Mouse (Mus musculus) adrenal gland, postnatal 36 days (tissue): ENCODE results near the gene Nfkb1. TPM values are rescaled to one million over a fixed set of nuclear protein-coding genes. Genes with fewer than 3 reads are reported as not detected.

Experiments used
- DNase-seq, 2 experiments: peaks; one replicate each; pipeline ENCODE4 v3.0.0; 2021; ENCODE audit warnings: mixed read lengths in 1 of 2
- long read RNA-seq, 2 experiments: library from polyadenylated mRNA; stranded (forward); transcript quantifications; one replicate each; pipeline ENCODE4 v2.0.0; 2021; ENCODE audit warnings: borderline sequencing depth in 2 of 2
- total RNA-seq, 2 experiments: library from RNA; stranded (reverse); gene quantifications; 2 replicates each; pipeline ENCODE4 v1.2.3; 2021

The Nfkb1 gene
- total RNA-seq, result 10 to 100 TPM; 55.8 to 58.1 TPM
- long read RNA-seq, experiment 1, full-length matches to known transcripts, result 22 of 35 reads
- long read RNA-seq, experiment 1, partial matches to known transcripts, result 10 of 35 reads
- long read RNA-seq, experiment 1, other reads (novel, unspliced or antisense), result 3 of 35 reads
- long read RNA-seq, experiment 2, full-length matches to known transcripts, result 3 of 6 reads
- long read RNA-seq, experiment 2, partial matches to known transcripts, result 3 of 6 reads
- long read RNA-seq, experiment 2, other reads (novel, unspliced or antisense), result 0 of 6 reads

DNA sequence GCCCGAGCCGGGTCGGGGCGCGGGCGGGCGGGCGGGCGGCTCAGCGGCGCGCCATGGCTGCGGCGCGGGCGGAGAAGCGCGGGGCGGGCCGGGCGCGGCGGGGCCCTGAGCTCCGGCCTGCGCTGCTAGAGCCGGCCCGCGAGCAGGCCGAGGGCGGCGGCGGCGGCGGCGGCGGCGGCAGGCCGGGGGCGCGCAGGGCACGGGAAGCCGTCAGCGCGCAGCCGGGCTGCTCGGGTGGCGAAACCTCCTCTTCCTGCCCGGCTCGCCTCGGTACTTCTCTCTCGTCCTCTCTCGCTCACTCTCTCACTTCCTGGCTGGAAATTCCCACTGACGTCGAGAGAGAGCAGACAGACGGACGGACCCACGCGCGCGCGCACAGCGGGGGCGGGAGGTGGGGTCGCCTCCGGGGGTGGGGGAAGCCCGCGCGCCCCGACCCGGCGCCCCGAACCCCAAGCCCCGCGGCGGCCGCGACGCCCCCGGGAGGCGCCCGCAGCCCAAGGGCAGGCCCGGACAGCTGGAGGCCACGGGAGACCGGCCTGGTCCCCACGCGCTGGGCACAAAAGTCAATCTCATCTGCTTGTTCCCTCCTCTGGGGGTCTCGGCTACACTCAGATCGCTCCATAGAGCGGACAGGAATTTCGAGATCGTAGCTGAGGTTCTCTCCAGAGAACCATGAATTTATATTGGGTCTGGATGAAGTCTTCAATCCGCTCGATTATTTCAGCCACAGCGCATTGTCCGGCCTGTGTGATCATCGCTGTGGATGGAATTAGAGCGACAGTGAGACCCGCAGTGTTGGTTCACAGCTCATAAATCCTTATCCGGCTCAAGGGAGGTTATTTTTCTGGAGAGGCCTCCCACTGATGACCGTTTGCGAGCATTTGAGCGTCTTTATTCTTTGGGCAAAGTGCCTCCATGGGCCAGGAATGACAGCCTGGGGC, at the start of gene Nfkb1:
Gene Nfkb1, minus strand, starts transcription at position 357 of the 941 bp plus-strand sequence.
- DNase-seq, result peak; percentile 59 to 80

DNA sequence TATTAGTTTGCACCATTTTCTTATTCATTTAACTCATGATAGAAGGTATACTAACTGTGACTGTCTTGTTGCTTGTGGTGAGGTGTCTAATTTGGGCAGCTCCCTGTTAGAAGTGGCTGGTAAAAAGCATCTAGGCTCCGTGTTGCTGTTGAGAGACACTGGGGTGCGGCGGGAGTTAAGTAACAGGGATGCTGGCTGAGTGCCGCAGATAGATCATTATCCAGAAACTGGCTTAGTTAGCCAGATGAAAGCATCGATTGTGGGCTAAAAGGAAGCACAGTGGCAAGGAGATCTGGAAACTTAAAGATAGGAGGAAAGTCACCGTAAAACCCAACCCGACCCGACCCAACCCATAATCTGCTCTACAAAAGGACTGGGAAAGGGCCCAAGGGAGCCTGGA, 49.4 kb upstream of the Nfkb1 start:
- DNase-seq, result no peak

DNA sequence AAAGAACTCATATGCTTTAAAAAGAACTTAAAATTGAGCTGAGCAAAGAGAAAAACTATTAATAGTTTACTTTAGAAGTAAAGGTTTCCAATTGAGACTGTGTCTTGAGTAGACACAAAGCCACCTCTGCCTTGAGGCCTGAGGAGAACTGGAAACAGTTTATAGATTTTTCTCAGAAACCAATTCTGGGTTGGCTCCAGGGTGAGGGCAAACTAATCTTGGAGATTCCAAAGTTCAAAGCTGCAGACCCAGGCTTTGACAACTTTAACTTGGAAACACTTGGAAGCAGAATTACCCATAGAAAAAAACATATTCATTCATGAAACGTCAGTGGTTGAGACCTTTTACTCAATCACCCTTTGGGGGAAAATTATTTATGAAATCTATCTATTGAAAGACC, 43.4 kb upstream of the Nfkb1 start:
- DNase-seq, result no peak

DNA sequence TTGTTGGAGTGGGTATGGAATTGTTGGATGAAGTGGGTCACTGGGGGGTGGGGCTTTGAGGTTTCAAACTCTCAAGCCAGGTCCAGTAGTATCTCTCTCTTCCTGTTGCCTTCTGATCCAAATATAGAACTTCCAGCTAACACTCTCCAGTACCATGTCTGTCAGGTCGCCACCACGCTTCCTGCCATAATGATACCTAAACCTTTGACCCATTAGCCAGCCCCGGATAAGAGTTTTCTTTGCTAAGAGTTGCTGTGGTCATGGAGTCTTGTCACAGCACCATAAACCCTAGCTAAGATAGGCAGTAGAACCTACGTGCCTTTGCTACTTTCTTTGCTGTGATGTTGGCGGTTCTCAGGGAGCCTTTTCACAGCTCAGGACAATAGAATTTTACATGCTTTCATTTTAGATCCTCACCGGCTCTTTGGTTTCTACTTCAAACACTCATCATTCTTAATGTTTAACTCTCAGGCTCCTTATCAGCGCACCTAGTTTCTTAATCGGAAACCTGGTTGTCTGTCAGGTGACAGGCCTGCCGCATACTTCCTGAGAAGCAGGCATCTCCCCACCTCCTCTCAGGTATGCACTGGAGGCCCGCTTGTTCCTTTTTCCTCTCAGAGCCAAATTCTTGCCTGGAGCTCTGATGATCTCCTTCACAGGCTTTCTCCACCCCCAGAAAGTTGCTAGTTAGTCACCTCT, 41.5 kb upstream of the Nfkb1 start:
- no peak for DNase-seq

DNA sequence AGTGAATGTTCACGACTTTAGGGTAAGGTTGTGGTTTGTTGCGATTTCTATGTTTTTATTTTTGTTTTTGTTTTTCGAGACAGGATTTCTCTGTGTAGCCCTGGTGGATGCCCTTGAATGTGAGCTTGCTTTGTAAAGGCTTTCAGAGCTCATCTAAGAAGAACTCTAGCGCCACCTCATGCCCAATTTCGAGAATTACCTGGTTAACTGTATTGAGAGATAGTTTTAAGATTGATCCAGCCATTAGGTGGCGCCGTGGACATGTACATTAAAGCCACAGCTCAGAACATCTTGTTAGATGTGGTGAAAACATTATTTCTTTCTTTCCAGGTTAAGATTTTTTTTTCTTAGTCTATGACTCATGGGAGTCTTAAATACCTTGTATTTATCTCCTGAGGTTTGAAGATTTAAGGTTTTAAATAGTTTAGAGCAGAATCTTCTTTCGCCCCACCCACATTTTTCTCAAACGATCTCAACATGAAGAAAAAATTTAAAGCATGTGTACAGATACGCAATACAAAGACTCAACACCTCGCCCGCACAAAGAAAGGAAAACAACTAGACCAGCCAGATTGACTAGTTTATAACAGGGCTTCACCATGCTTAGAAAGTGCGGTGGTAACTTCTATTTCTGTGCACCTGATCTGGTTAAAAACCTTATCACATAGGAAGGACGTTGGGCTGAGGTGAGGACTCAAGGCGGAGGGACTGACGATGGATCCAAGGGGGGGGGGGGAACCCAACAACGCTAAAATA, 40.1 kb upstream of the Nfkb1 start:
- peak; percentile 85 to 90 for DNase-seq

DNA sequence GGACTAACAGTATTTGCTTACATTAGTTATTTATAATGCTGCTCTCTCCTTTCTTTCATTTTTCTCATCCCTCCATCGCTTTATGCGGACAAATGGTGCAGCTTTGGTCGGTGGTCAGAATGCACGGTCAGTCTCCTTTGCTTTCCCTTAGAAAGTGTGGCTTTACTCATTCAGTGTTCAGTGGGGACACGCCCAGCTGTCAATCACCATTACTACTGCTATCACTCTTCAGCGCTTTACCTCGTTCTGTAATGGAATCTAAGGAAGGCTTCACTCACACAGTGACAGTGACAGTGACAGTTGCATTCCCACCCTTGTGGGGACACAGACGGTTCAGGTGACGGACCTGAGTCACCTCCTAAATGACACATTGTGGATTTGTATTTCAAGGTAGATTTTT, 39.4 kb upstream of the Nfkb1 start:
- DNase-seq, result no peak

DNA sequence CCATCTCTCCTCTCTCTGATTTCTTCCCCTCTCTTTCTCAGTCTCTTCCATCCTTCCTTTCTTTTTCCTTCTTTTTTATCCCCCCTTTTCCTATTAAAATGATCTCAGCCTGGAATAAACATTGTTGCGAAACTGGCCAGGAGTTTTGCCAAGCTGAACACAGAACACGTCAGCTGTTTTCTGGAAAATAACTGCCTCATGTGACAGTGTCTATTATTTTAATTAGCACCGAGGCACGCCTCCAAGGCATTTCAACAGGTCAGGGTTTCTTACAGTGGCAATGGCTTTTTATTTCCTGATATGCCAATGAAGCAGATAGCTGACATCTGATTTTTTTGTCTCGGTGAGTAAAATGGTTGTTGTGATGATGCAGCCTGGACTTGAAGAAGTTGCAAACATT, 38.2 kb upstream of the Nfkb1 start:
- peak; percentile 30 to 60 for DNase-seq

DNA sequence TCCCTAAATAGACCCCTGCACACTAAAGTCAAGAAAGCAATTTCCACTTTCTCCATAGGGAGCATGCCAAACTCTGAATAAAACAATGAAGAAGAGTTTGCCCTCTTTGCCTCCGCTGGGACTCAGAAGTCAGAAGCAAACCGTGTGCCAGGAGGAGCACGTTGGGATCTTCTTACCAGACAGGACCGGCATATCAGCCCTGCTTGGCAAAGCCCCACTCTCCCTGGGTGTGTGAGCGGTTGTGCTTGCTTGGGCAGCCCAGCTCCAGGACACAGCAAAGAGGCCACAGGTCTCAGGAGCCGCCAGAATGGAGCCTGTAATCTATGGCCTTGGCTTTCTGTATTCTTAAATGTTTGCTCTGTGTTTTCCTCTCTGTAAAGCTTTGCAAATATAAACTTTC, 37.6 kb upstream of the Nfkb1 start:
- no peak for DNase-seq

DNA sequence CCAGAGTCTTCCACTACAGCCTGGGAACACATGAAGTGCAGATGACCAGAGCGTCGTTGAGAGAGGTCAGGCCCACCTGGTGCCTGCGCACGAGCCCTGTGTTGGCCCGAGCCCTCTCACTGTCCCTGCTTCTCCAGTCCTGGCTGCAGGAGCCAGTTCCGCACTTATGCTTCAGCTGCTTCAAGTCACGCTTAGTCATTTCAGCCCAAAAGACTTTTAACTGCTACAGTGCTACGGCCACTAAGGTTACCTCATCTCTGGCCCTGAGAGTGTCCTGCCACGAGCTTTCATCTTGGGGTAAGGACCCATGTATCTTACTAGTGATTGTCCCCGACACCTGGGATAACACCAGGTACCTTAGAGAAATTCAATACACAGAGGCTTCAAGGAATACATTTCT, 36.0 kb upstream of the Nfkb1 start:
- no peak for DNase-seq

DNA sequence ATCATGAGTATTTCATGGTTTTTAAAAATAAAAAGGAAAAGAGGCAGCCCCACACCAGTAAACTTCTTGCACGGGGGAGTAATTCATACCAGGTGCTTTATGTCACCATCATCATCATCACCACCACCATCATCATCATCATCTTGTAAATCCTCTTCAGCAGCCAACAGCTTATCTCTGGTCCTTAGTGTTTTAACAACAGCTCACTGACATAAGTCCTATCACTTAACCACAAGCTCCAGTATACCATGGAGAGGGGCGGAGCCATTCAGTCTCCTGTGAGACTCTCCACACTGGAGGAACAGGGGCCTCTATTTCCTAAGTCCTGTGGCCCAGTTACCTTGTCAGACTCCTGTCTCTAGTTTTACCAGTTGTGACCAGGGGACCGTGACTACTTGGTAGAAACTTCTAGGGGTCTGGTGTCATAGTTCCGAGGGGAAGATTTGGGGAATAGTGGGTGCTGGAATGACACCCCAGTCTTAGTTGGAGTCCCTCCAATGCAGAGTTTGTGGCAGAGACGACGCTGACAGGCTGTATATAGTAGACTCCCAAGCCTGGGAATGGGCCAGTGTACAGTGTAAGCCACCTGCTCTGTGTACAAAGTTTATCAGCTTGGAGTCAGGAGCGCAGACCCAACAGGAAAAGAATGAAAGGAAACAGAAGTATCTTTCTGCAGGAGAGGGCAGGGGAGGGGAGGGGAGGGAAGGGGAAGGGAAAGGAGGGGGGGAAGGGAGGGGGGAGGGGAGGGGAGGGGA, 35.4 kb upstream of the Nfkb1 start:
- DNase-seq, result no peak

DNA sequence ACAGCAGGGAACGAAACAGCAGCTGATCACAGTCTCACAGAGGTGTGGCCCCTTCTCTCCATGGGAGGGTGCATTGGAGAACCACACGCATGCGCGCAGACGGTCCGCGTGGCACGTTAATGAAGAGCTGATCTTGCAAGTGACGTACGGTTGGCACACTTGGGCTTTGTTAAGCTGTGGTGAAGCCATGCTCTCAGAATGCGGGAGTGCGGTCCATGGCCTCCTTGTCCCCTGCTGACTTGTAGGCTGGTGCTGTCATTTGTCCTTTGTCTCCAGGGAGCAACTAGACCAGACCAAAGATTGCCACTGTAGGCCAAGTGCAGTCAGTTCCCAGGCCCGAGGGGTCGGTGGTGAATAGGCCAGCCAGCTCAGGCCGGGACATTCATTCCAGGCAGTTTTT, 34.7 kb upstream of the Nfkb1 start:
- DNase-seq, result no peak

DNA sequence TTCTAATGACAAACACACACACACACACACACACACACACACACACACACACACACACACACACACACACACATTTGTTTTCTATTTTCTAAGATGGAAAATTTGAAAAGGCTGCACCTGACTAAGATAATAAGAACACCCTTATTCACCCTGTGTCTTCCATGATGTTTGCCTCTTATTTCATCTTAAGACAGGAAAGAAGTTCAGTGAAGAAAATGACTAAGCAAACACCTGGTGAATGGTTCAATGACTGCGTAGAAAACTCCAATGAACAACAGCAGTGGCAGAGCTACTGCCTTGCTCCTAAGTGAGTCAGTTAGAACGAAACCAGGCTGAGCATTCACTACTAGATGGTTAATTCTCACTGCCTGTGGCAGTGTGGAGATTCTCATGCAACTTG, 30.8 kb upstream of the Nfkb1 start:
- no peak for DNase-seq

DNA sequence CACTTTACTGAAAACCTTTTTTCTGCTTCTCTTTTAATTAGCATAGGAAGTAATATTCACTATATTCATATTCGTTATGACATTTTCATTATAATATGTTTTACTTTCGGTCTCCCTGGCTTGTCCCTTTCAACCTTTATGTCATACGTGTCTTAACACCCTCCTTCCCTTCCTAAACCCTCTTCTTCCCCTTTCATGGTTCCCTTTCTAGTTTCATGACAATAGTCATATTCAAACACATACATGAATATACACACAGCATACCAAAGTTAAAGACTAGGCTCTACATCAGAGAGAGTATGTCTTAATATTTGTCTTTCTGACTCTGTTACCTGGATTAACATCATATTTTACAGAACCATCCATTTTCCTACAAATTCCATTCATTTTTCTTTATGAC, 28.6 kb upstream of the Nfkb1 start:
- DNase-seq, result no peak

DNA sequence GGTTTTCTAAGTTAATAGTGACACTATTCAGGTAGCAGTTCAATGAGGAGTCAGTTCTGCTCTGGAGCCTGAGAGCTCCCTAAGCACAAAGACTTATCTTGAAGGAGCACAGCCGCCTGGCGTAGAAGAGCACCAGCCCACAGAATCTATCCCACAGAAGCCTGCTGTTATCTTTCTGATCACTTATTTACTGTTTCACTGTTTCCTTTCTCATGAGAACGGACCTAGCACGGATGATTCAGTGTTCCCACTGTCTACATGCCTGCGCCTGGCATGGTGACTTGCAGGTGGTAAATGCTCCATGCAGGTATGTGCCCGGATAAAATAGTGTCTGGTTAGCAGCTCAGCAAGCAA, 27.8 kb upstream of the Nfkb1 start:
- DNase-seq, result no peak

DNA sequence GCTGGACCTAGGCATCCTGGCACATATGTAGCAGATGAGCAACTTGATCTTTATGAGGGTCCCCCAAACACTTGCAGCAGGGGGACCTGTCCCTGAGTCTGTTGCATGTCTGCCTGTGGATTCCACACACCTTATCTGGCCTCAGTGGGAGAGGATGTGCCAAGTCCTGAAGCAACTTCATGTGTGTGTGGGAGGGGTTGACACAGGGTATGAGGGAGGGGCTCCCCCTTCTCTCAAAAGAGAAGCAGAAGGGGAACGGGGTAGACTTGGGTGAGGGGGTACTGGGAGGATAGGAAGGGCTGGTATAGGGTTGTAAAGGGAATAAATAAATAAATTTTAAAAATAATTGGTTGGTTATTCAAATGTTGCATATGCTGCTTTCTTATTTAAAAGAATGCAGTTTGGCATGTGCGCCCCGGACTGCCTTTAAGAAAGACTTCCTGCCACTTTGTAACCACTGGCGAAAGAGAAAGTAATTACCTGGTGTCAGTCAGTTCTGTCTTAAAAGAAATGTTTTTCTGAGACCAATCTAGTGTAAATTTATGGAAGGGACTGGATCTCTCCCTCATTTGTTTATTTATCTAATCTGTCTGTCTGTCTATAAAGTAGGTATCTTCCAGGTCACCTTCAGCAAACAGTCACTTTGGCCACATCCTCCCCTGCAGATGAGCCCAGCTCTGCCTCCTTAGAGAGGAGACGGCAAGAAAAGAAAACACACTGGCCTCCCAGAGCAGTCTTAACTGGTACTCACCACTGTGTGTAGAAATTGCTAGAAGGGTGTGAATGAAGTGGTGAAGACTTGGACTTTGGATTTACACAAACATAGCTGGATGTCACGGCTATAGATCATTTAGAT, 27.2 kb upstream of the Nfkb1 start:
- DNase-seq, result no peak

DNA sequence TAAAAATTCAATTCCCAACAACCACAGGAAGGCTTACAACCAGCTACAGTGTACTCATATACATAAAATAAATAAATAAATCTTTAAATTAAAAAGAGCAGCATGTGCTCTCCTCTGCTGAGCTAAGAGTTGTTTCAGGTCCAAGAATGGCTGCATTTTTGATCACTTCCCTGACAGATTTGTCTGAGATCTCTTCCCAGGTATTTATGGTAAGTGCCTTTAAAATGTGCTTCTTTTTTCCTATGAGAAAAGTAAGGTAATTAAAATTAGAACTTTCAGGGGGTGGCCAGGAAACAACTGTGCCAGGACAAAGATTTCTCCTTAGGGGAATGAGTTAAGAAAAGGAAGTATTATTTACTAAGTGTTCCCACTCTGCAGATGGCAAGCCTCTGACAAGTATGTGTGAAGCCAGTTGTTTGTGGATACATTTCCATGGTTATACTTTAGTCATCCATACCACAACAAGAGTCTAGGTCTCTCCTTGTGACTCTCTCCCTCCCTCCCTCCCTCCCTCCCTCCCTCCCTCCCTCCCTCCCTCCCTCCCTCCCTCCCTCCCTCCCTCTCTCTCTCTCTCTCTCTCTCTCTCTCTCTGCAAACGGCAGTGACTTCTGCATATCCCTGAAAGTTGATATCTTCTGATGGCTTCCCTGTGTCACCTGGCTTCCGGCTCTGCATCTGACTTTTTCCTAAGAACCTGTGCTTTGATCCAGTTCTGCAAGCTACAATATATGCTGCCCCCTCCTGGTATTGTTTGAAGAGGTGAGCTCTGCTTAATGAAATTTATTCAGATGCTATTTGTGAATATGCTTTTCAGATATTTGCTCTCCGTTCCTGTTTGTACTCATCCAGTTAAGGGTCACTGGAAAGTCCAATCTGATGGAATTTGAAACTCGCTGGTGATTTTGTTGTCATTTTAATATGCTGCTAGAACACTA, 21.9 kb upstream of the Nfkb1 start:
- DNase-seq, result peak in 1 of 2 experiments; percentile 43

DNA sequence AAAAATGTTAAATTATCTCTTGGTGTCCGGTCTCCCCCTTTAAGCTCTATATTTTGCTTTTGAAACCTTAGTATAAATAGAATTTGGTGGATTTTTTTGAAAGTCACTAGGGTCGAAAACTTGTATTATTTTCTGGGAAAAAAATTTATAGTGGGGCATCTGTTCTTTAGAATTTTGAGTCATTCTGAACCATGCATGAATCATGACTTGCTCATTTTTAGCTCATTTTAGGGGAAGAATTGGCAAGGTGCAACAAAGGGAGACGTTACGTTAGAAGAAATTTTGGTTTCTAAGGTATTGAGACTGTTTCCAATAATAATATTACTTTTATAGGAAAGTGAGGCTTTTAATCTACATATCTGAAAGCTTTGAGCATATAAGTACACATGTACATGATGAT, 20.3 kb upstream of the Nfkb1 start:
- no peak for DNase-seq

DNA sequence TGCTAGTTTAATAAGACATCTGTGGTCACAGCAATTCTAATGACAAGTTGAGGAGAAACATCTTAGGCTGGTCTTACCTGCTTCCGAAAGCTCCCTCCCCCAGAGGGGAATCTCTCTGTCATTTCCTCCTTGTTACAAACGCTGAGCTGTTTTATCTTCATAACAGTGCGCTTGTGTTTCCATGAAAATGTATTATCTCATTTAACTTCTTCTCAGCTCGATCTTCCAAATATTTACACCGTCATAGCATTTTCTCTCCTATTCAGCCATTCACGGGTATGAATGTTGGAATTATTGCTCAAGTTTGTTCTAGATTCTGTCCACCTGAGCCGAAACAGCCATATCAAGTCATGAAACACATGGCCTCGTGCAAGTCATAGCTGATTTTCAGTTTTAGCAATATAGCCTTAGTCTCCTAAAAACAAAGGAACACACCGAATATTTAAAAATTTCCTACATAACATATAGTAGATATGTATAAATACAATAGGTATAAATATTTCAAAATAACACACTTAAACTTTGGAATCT, 19.8 kb upstream of the Nfkb1 start:
- DNase-seq, result no peak

DNA sequence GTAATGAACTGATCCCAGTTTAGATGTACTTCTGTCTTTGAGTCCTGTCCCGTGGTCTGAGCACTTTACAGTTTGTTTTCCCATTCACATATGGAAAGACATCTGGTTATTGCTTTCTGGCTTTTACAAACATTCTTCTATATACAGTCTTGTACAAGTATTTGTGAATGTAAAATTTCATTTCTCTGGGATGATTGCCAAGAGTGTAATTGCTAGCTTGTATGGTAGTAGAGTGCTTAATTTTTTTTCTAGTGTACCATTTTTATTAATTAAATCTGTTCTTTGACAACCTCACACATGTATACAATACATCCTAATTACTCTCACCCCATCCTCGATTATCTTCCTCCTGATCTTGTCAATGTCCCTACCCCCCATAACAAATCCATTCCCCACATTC, 12.0 kb upstream of the Nfkb1 start:
- DNase-seq, result no peak
